Mouse (Mus musculus) forebrain, embryonic 10.5 days (tissue): ENCODE measurements around the gene Col10a1. TPM values are rescaled to one million over a fixed set of nuclear protein-coding genes. Genes with fewer than 3 reads are reported as not detected.
"Not testable (repeated sequence)": the region's sequence is repeated elsewhere in the genome, so short reads cannot be mapped to it uniquely, and the experiment has no call there.

ENCODE experiments used
- DNase-seq: peaks from one replicate; pipeline ENCODE4 v3.0.0-alpha.2; 2017; ENCODE audit warnings: low spot score; ENCODE audit errors: extremely low spot score
- H3K27ac ChIP-seq: fragments of 300-500 bp; sonication (generic); 2 replicates; pipeline ENCODE4 v1.5.1; 2016; ENCODE audit warnings: mild to moderate bottlenecking
- H3K27me3 ChIP-seq: fragments of 300-500 bp; sonication (generic); 2 replicates; pipeline ENCODE4 v1.6.1; 2016; ENCODE audit warnings: mild to moderate bottlenecking; ENCODE audit not compliant: poor library complexity, severe bottlenecking
- H3K36me3 ChIP-seq: fragments of 300-500 bp; sonication (generic); replicated peaks from 2 replicates; pipeline ENCODE4 v1.6.1; 2016; ENCODE audit warnings: mild to moderate bottlenecking, moderate library complexity
- H3K4me1 ChIP-seq: fragments of 300-500 bp; sonication (generic); 2 replicates; pipeline ENCODE4 v1.6.1; 2016
- H3K4me3 ChIP-seq: fragments of 300-500 bp; sonication (generic); 2 replicates; pipeline ENCODE4 v1.5.1; 2016; ENCODE audit warnings: mild to moderate bottlenecking, moderate library complexity
- H3K9me3 ChIP-seq: fragments of 300-500 bp; sonication (generic); 2 replicates; pipeline ENCODE4 v1.6.1; 2016; ENCODE audit warnings: mild to moderate bottlenecking, moderate library complexity
- WGBS: fragments of 180-500 bp; shearing (Covaris S2); methylation state at CpG from one replicate; pipeline ENCODE4 v1.1.7; 2016; 5-methylcytosine and 5-hydroxymethylcytosine counted together
- polyA plus RNA-seq: library from polyadenylated mRNA; unstranded; fragments of >200 nt; fragmentation: Nextera tagmentation; extraction: Ambion mirVana; gene quantifications from 2 replicates; pipeline ENCODE4 v1.2.1, GENCODE M21; 2016

Gene Col10a1
- polyA plus RNA-seq, 1 experiment from 2014 or later = 0.20 TPM

DNA sequence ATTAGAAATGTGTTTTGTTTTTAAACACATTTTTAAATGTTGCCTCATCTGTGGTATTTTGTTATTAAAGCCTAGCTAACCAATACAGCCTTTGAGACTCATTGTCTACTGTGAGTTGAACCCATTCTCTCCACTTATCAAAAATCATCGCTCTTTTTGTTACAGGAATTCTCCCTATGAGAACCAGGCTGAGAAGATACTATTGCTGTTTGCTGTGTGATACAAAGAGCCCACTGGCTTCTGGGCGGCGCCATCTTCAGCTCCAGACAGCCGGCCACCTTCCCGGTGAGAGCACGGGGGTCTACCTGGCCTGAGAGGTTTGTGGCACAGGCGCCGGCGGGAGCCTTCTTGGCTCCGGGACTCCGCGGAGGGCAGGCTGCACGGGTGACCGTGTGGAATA, 44.4 kb downstream of the Col10a1 start:
- H3K36me3 ChIP-seq, H3K4me3 ChIP-seq, H3K27ac ChIP-seq, H3K27me3 ChIP-seq, H3K4me1 ChIP-seq, H3K9me3 ChIP-seq, DNase-seq: not testable (repeated sequence)
- WGBS = 92% methylated on average over 7 of the region's 14 CpGs

Other genes starting within 250 kb of the Col10a1 start
- 17.9 and 21.0 TPM in 2 replicates for gene Dse, start 182.3 kb upstream of the Col10a1 start, polyA plus RNA-seq
- 53.7 and 56.8 TPM in 2 replicates for gene Tspyl1, start 107.8 kb upstream of the Col10a1 start, polyA plus RNA-seq
- gene Tspyl4, start 92.5 kb upstream of the Col10a1 start, polyA plus RNA-seq = 28.9 and 35.2 TPM in 2 replicates
- 8.8 and 9.8 TPM in 2 replicates for gene Nt5dc1, start 28.6 kb downstream of the Col10a1 start, polyA plus RNA-seq
- gene Frk, start 93.4 kb downstream of the Col10a1 start, polyA plus RNA-seq = 2.8 TPM in 2 replicates